Mouse (Mus musculus): ENCODE measurements around the gene Josd1.
"Not testable (repeated sequence)": the region's sequence is repeated elsewhere in the genome, so short reads cannot be mapped to it uniquely, and the experiment has no call there.

Gene Josd1

GRCm38 (mm10) chr15:79692334-79692733 is 4.6 kb upstream of the Josd1 start:
- DNase-seq (ENCODE audit: low read depth, low spot score) = no peak

GRCm38 (mm10) chr15:79691023-79691508 is 3.3 kb upstream of the Josd1 start:
- DNase-seq (ENCODE audit: low read depth, low spot score) = no peak

GRCm38 (mm10) chr15:79690426-79691022 is 2.8 kb upstream of the Josd1 start, which contains the start of gene Gtpbp1:
Gene Gtpbp1 (plus strand): TSS chr15:79690845.
- DNase-seq (ENCODE audit: low read depth, low spot score) = peak; percentile 99

- DNase-seq (ENCODE audit: low read depth, low spot score) = no peak
These were observed 2.1 kb upstream of the Josd1 start for GRCm38 (mm10) chr15:79689662-79690425.

- DNase-seq (ENCODE audit: low read depth, low spot score) = peak; percentile 32
These were observed 693 bp upstream of the Josd1 start for GRCm38 (mm10) chr15:79688268-79688956.

- DNase-seq (ENCODE audit: low read depth, low spot score) = no peak
These were observed 544 bp downstream of the Josd1 start for GRCm38 (mm10) chr15:79687175-79687574.

- peak; percentile 44 for DNase-seq (ENCODE audit: low read depth, low spot score)
These were observed 1.5 kb downstream of the Josd1 start for GRCm38 (mm10) chr15:79686046-79686869.

- peak; percentile 28 for DNase-seq (ENCODE audit: low read depth, low spot score)
These were observed 2.5 kb downstream of the Josd1 start for GRCm38 (mm10) chr15:79685141-79685641.

GRCm38 (mm10) chr15:79684616-79685015 is 3.1 kb downstream of the Josd1 start:
- no peak for DNase-seq (ENCODE audit: low read depth, low spot score)

- DNase-seq (ENCODE audit: low read depth, low spot score) = no peak
These were observed 3.8 kb downstream of the Josd1 start for GRCm38 (mm10) chr15:79683707-79684465.

- DNase-seq (ENCODE audit: low read depth, low spot score) = no peak
These were observed 4.6 kb downstream of the Josd1 start for GRCm38 (mm10) chr15:79683146-79683545.

GRCm38 (mm10) chr15:79681973-79682372 is 5.7 kb downstream of the Josd1 start:
- DNase-seq (ENCODE audit: low read depth, low spot score) = no peak

- no peak for DNase-seq (ENCODE audit: low read depth, low spot score)
These were observed 9.8 kb downstream of the Josd1 start for GRCm38 (mm10) chr15:79677936-79678335.

- not testable (repeated sequence) for DNase-seq (ENCODE audit: low read depth, low spot score)
These were observed 15.8 kb downstream of the Josd1 start for GRCm38 (mm10) chr15:79671828-79672348.

- no peak for DNase-seq (ENCODE audit: low read depth, low spot score)
These were observed 16.8 kb downstream of the Josd1 start for GRCm38 (mm10) chr15:79670972-79671299.

GRCm38 (mm10) chr15:79670249-79670971 is 17.3 kb downstream of the Josd1 start, which contains the start of gene Tomm22:
Gene Tomm22 (plus strand): TSS chr15:79670861.
- peak; percentile 76 for DNase-seq (ENCODE audit: low read depth, low spot score)

- DNase-seq (ENCODE audit: low read depth, low spot score) = no peak
These were observed 18.5 kb downstream of the Josd1 start for GRCm38 (mm10) chr15:79669195-79669594.

GRCm38 (mm10) chr15:79664666-79665065 is 23.1 kb downstream of the Josd1 start:
- no peak for DNase-seq (ENCODE audit: low read depth, low spot score)

- no peak for DNase-seq (ENCODE audit: low read depth, low spot score)
These were observed 25.9 kb downstream of the Josd1 start for GRCm38 (mm10) chr15:79661852-79662251.

Data from c-Kit-negative CD71-positive TER-119-positive erythroid progenitor cells, embryonic 14.5 days (primary cell).